Mouse (Mus musculus): ENCODE data around the gene Adam12. TPM values are rescaled to one million over a fixed set of nuclear protein-coding genes. Genes with fewer than 3 reads are reported as not detected.

Gene Adam12
- total RNA-seq, 4 experiments from 2014 or later: 3.1 to 5.6 (median 3.8) TPM

DNA sequence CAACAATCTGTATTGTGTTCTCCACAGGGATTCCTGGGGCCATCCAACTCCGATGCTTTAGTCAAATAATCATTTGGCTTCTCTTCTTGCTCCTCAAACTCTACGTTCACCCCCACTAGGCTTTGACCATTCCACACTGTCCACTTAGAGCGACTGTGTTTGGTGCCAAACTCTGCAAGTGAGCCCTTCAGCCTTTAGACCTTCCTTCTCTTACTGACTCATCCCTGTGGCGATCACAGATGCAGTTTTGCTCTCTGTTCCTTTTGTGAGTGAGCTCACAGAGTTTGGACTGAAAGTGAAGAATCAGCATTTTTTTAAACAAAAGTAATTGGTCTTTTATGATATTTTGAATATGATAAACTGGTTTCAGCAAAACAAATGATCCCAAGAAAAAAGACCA lies 80.6 kb downstream of the Adam12 start:
- DNase-seq (ENCODE audit: low spot score in 2 of 2): no peak

- DNase-seq (ENCODE audit: low spot score in 2 of 2): no peak
These were observed 81.6 kb downstream of the Adam12 start for GRCm38 (mm10) chr7:134150305-134150704.

DNA sequence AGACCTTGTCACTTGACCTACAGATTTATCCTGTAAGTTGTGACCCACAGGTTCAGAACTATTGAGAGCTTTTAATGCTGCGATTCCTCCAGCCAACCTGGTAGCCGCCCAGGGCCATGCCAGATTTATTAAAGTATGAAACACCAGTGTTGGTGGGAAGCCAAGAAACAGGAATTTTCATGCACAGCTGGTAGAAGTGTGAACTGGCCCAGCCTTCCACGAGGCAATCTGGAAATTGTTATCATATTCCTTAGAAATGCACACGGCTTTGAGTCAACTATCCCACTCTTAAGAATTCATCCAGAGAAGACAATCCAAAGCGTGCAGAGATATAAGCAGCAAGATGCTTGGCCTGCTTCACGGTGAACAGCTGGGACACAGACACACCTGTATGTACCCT lies 82.6 kb downstream of the Adam12 start:
- no peak for DNase-seq (ENCODE audit: low spot score in 2 of 2)

GRCm38 (mm10) chr7:134147561-134147960 lies 84.4 kb downstream of the Adam12 start:
- DNase-seq (ENCODE audit: low spot score in 2 of 2): no peak

GRCm38 (mm10) chr7:134146821-134147220 lies 85.1 kb downstream of the Adam12 start:
- DNase-seq (ENCODE audit: low spot score in 2 of 2): no peak

DNA sequence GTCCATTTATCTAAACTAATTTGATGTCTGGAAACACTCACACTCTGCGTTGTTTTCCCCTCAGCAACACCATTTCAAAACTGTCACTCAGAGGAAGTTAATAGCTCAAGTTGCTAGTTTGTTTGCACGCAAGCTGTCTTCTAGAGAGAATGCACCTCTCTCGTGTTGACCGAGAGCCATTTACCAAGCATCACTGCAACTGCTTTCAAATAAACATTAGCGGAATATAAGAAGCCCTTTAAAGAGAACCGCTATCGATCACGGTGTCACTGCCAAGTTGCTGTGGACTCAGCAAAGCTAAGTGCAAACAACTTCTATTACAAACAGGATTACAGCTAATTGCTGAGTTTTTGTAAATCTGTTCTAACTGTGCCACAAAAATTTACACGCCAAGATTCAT lies 87.8 kb downstream of the Adam12 start:
- DNase-seq (ENCODE audit: low spot score in 2 of 2): no peak

GRCm38 (mm10) chr7:134139291-134139949 lies 92.5 kb downstream of the Adam12 start:
- no peak for DNase-seq (ENCODE audit: low spot score in 2 of 2)

- no peak for DNase-seq (ENCODE audit: low spot score in 2 of 2)
These were observed 99.6 kb downstream of the Adam12 start for GRCm38 (mm10) chr7:134132323-134132722.

- DNase-seq (ENCODE audit: low spot score in 2 of 2): no peak
These were observed 103.8 kb downstream of the Adam12 start for GRCm38 (mm10) chr7:134128087-134128522.

GRCm38 (mm10) chr7:134121397-134121796 lies 110.5 kb downstream of the Adam12 start:
- no peak for DNase-seq (ENCODE audit: low spot score in 2 of 2)

GRCm38 (mm10) chr7:134115438-134115837 lies 116.5 kb downstream of the Adam12 start:
- DNase-seq (ENCODE audit: low spot score in 2 of 2): no peak

DNA sequence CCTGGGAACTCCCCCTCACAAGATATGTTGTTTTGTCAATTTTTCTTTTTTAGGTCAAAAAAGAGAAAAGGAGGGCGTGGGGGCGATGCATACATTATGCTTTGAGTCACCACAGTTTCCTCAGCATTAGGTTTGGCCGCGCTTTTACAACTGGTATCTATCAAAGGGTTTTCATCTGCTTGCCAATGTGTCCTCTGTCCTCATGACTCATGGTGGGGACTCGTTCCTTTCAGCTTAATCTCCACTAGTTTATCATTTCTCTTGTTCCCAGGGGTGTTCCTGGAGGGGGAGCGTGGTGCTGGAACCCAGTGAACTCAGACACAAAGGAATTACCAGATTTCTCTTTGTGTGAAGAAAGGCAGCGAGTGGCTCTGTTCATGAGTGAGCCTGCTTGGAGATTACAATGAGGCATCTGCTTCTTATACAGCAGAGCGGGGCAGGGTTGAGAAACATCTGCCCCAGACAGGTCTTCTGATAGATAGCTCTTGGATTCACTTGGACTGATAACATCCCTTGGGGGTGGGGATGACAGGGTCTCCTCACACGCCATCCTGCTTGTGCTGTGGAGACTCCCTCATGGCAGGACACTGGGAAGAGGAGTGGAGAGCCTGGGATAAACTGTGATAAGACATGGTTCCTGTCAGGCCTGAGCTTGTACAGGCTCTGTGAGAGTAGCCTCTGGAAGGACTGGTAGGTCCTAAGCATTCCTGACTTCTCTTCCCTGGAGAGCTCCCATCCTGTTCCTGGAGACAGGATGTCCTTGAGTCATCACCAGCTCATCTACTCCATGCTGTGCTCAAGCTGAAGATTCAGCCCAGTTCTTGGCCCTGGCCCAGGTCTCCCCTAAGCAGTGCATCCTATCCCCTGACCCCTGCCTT lies 117.4 kb downstream of the Adam12 start:
- peak; percentile 7 to 42 for DNase-seq (ENCODE audit: low spot score in 2 of 2)

DNA sequence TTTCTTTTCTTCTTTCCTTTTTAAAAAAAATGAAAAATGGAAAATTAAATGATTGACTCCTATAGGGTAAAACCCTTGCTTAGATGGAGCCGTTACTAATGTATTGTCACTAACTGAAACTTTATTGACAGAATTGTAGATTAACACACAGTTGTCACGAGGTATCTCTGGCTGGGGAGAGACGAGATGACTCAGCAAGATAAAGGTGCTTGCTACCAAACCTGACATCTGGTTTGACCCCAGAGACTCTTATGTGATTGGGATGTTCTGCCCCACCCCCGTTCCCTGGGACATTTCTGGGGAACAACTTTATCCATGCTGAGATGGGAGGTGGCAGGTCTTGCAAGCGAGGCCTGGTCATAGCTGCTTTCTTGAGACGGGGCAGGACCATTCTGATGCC lies 118.1 kb downstream of the Adam12 start:
- no peak for DNase-seq (ENCODE audit: low spot score in 2 of 2)

DNA sequence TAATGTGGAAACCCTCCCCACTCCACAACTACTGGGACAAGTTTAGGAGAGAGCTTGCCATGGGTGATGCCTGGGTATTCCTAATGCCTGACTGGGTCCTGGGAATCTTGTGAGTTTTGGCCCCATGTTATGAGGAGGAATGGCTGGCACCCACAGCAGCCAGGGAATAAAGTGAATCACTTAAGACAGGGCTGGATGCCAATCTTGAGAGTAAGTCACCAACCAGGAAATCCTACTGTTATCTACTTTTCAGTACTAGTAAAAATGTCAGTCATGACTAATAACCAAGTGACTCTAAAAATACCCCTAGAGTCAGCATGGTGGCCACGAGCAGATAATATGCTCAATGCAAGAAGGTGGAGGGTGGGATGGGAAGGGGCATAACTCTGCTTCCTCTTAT lies 121.8 kb downstream of the Adam12 start:
- DNase-seq (ENCODE audit: low spot score in 2 of 2): no peak

- DNase-seq (ENCODE audit: low spot score in 2 of 2): no peak
These were observed 124.1 kb downstream of the Adam12 start for GRCm38 (mm10) chr7:134107849-134108248.

DNA sequence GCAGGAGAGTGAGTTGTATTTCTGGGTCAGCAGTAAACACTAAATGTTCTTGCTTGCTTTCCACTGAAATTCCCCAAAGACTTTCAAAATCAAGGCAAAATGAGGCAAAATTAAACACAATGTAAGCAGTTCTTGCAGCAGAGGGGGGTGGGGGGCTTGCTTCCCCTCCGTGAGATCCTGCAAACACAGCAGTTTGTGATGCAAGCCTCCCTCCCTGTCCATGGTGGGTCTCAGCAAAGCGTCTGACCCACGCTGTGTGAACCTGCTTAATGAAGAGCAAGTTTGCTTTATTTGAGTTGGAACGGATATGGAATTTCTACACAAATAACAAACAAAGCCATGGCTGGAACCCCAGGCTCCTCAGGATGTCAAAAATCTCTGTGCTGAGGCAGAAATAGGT lies 132.9 kb downstream of the Adam12 start:
- no peak for DNase-seq (ENCODE audit: low spot score in 2 of 2)

GRCm38 (mm10) chr7:134097861-134098260 lies 134.1 kb downstream of the Adam12 start:
- DNase-seq (ENCODE audit: low spot score in 2 of 2): no peak

GRCm38 (mm10) chr7:134093871-134094270 lies 138.1 kb downstream of the Adam12 start:
- no peak for DNase-seq (ENCODE audit: low spot score in 2 of 2)

DNA sequence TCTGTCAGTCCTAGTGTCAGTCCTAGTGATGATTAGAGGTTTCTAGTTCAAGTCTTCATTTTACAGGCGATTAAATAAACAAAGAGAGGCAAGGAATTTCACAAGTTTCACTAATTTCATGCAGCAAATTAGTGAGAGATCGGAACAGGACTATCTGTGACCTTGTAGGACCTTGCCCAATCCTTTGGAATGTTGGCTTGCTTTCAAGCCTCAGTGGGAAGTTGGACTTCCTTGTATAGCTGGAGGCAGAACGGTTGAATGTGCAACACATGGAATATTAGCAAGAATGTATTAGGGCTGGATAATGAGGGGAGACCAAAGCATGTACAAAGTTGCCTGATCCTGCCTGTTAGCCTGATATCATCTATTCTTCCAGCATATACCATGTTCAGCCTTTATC lies 141.2 kb downstream of the Adam12 start:
- DNase-seq (ENCODE audit: low spot score in 2 of 2): no peak

GRCm38 (mm10) chr7:134090256-134090655 lies 141.7 kb downstream of the Adam12 start:
- DNase-seq (ENCODE audit: low spot score in 2 of 2): no peak

DNA sequence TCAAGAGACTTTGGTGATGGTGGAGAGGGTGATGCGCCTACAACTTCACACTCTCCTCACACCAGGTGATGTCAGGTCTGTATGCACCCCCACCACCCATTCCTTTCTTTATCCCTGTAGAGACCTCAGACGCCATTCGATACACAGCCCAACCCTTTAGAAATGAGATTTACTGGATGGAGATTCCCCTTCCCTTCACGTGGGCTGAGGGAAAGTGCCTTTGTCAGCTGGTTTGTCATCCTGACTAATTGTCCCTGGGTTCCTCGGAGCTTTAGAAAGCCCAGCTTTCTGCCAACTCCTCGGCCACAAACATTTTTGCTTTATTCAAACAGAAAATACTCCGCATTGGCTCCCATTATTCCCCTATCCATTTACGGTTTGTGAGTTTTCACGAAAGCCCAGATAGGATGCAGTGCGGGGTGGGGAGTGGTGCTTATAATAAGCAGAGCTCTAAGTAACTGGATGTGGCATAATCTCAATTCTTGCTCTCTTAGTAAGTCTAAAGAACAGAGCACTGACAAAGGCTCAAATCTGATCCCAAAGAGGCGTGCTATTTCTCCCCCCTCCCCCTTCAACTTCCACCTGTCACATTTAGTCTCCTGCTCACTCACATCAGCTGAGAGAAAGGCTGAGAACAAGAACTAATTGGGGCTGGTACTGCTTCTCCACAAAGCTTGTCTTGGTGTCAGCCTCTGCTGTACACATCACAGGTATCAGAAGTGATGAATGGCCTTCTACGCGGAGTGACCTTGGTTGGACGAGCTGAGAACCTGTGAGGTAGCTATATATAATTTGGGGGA lies 143.2 kb downstream of the Adam12 start:
- DNase-seq (ENCODE audit: low spot score in 2 of 2): no peak

DNA sequence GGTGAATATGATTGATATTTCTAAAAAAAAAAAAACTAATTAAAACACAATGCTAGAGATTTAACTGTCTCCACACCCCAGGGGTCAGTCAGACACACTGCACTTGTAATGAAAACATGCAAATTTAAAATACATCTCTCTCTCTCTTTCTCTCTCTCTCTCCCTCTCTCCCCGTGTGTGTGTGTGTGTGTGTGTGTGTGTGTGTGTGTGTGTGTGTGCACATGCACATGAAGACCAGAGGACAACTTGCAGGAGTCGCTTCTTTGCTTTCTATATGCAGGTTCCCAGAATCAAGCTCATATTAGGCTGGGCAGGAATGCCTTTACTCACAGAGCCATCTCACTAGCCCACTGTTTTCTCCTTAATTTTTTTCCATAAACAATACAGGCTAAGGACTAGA lies 146.6 kb downstream of the Adam12 start:
- no peak for DNase-seq (ENCODE audit: low spot score in 2 of 2)

Measured in left cerebral cortex, adult 8-10 months (tissue).